Mouse (Mus musculus): ENCODE results near the gene Calr4. TPM values are rescaled to one million over a fixed set of nuclear protein-coding genes. Genes with fewer than 3 reads are reported as not detected.

The Calr4 gene
- under 1 TPM in 1 of 2 experiments, not detected in 1; 0.34 TPM for total RNA-seq (2021)
- long read RNA-seq, experiment 1, partial matches to known transcripts: 1 of 1 reads
- long read RNA-seq, experiment 1, other reads (novel, unspliced or antisense): 0 of 1 reads
- long read RNA-seq, experiment 2: 0 reads

- no peak for DNase-seq (ENCODE audit: low spot score in 2 of 2)
Measured at GRCm38 (mm10) chr4:109234185-109234584, at the start of gene Calr4. TSS of gene Calr4 (plus strand) at chr4:109234485.

- DNase-seq (ENCODE audit: low spot score in 2 of 2): no peak
Measured at GRCm38 (mm10) chr4:109185616-109186405, 48.5 kb upstream of the Calr4 start.

DNA sequence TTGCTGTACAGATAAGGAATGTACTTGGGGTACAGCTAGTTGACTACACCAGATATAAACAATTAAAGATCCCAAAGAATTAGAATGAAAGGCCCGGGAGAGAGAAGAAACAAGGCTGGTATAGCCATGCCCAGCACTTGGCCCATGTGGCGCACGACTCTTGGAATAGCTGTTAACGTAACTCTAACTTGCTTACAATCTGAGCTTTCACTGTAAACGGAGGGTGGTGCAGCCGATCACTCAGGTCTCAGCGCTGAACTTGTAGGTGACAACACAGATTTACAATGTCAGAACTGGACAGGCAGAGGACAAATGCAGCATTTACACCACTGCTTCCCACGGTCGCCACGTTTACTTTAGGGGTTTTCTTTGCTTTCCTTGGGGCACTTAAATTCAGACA lies 42.7 kb upstream of the Calr4 start:
- DNase-seq (ENCODE audit: low spot score in 2 of 2): no peak

DNA sequence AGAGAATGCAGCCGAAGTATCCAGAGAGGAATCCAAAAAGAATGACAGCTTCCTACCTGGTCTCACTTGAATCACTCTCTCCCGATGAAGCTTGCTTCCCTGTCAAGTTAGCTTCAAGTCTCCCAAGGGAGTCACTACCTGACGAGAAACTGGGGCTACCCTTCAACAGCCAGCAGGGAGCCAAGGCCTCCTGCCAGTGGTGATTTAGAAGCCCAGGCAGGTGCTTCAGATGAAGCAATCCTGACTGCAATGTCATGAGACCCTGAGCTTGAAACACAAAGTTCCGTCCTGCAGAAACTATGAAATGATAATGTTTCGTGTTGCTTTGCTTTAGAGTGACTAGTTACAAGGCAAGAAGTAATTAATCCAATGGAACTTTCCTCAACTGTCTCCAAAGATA lies 40.4 kb upstream of the Calr4 start:
- no peak for DNase-seq (ENCODE audit: low spot score in 2 of 2)

DNA sequence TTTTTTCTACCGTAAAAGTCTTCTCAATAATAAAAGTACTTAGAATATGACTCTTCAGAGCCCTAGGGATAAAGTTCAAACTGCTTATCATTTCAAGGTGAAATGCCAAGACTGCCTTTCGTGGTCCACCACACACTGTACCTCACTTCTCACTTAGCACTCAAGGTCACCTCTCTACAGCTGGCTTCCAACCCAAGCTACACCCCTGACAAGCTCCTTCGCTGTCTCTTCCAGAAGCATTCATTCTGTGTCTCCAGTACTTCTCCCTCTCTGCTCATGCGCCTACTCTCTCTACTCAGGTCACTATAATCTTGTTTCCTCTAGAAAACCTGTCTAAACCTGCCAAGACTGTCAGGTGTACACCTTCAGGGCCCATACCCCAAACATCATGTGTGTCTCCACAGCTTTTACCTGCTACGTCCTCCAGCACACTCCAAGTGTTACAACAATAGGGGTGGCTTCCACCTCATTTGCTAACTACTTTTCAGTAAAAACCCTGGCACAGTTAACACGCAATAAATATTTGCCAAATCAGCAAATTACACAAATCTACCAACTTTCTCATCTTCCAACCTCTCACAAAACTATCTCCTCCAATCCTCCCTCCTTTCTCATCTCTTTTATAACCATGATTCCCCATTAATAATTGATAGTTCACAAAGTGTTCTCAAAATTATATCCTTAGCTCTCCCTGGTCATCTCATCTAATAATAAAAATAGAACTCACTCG lies 38.2 kb upstream of the Calr4 start:
- no peak for DNase-seq (ENCODE audit: low spot score in 2 of 2)

DNA sequence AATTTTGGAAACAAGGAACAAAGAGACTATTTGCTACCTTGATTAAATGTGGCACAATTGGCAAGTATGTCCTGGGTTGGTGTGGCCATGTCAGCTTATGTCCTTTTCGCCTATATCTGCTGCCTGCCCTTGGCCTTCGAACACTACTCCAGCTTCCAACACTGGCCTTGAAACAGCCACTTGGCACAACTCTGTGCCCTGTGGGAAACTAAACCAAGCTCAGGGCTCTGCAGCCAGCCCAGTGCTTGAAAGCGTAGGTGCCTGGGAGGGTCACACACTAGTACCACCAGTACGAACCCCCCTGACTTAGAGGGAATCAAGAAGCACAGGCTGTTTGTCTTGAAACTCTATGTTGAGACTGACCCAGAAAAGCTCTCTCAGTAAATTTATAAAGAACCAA lies 35.2 kb upstream of the Calr4 start:
- no peak for DNase-seq (ENCODE audit: low spot score in 2 of 2)

GRCm38 (mm10) chr4:109201582-109202424 lies 32.5 kb upstream of the Calr4 start, which contains the start of gene Osbpl9:
TSS of gene Osbpl9 (minus strand) at chr4:109202272.
- peak; percentile 96 to 99 for DNase-seq (ENCODE audit: low spot score in 2 of 2)

DNA sequence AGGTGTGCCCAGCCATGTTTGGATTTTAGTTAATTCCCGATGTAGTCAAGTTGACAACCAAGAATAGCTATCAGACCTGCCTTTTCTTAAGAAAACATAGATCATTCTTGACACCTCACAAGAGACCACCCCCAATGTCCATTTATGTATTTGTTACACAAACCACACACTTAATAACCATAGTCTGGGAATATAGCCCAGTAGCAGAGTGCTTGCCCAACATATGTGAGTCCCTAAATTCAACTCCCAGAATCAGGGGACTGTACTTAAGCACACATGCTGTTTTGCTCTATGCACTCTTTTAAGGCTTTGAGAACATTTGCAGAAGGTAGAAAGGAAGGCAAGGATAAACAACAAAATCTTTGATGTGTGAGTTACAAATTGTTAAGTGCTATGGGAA lies 30.4 kb upstream of the Calr4 start:
- DNase-seq (ENCODE audit: low spot score in 2 of 2): no peak

GRCm38 (mm10) chr4:109204416-109204815 lies 29.9 kb upstream of the Calr4 start:
- no peak for DNase-seq (ENCODE audit: low spot score in 2 of 2)

DNA sequence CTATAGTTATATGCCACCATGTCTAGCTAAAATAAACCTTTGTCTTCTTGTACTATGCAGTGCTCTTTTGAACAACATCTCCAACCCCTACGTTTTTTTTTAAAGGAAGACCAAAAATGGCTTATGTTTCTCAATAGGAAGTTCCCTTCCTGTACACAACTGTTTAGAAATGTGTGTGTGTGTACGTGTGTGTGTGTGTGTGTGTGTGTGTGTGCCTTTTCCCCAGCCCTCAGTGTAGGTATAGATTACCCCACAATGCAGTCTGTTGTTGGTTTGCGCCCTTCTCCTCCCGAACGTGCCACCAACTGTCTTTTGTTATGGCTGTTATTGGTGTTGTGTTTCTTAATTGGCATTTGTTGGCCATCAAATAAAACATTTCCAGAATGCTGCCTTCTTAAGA lies 26.8 kb upstream of the Calr4 start:
- DNase-seq (ENCODE audit: low spot score in 2 of 2): no peak

GRCm38 (mm10) chr4:109210253-109210652 lies 24.0 kb upstream of the Calr4 start:
- DNase-seq (ENCODE audit: low spot score in 2 of 2): no peak

GRCm38 (mm10) chr4:109210881-109211280 lies 23.4 kb upstream of the Calr4 start:
- DNase-seq (ENCODE audit: low spot score in 2 of 2): no peak

DNA sequence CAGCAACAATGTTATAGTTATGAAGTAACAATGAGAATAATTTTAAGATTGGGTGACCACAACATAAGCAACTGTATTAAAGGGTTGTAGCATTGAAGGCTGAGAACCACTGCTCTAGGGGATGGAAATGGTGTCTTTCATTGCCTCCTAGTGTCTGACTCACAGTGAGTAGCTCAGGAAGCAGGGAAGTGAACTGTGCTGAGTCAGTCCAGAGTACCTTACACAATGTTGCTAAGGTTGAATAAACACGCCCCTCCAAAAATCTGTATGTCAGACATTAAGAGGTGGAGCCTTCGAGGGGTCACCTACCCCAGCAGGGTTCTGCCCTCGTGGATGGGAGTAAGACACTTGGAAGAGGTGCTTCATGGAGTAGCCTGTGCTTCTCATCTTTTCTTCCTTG lies 20.3 kb upstream of the Calr4 start:
- no peak for DNase-seq (ENCODE audit: low spot score in 2 of 2)

DNA sequence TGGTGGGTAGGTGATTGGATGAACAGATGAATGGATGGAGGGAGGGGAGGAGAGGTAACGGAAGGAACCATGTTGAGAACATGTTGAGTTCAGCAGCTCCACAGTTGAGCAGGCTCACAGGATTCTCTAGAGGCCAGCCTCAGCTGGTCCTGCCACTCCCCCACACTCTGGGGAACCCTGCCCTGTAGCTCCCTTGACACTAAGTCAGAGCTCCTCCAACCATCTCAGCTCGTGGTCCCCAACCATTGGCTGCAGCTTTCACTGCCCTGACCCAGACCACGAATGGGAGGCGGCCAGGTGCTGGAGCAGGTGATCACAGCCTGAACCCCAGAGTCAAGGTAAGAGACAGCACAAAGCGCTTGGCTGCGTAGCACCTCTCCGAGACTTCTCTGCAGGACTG lies 16.3 kb upstream of the Calr4 start:
- no peak for DNase-seq (ENCODE audit: low spot score in 2 of 2)

GRCm38 (mm10) chr4:109220441-109220940 lies 13.8 kb upstream of the Calr4 start:
- no peak for DNase-seq (ENCODE audit: low spot score in 2 of 2)

GRCm38 (mm10) chr4:109222001-109222400 lies 12.3 kb upstream of the Calr4 start:
- no peak for DNase-seq (ENCODE audit: low spot score in 2 of 2)

DNA sequence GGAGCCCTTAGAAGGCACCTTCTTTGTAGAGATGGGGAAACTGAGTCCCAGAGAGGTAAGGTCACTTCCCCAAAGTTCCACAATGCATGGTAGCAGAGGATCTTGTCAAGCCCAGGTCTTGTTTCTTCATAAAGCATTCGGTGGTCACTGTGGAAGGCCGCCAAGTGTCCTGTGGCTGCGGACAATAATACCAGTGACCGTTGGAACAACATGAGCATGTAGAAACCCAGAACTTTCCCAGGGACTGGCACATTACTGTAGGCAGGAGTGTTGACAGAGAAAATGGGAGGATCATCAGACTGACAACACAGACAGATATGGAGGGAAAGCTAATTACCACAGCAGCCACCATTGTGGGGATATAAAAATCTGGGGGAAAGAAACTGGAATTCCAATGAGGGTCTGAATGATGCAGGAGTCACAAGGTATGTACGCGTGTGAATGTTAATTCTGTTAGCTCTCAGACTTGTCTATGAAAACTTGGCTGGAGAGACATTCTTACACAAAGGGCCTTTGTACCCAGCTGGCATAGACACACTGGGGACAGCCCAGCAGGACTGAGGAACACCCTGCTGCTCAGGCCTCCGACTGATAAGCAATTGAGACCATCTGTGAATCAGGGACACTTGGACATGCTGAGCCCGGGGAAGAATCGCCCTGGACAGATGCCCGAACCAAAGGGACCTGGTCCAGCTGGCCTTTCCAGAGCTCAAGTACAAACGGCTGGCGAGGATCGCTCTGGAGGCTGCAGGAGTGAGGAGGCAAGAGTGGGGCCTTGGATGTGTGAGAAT lies 9.3 kb upstream of the Calr4 start:
- DNase-seq (ENCODE audit: low spot score in 2 of 2): peak; percentile 83 to 88

- no peak for DNase-seq (ENCODE audit: low spot score in 2 of 2)
Measured at GRCm38 (mm10) chr4:109225606-109226005, 8.7 kb upstream of the Calr4 start.

DNA sequence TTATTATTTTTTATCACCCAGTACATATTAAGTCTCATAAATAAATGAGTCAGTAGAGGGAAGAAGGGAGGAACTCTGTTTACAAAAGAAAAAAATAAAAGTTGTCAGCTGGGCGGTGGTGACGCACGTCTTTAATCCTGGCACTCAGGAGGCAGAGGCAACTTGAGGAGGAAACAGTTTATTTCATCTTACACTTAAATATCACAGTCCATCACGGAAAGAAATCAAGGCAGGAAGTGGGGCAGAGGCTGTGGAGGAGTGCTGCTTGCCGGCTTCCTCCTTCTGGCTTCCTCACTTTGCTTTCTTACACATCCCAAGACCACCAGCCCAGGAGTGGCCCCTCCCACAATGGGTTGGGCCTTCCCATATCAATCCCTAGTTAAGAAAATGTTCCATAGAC lies 8.2 kb upstream of the Calr4 start:
- no peak for DNase-seq (ENCODE audit: low spot score in 2 of 2)

GRCm38 (mm10) chr4:109229766-109230279 lies 4.5 kb upstream of the Calr4 start:
- DNase-seq (ENCODE audit: low spot score in 2 of 2): no peak
